Mouse (Mus musculus) left cerebral cortex, postnatal 36 days (tissue): ENCODE measurements around the gene Pank1. TPM values are rescaled to one million over a fixed set of nuclear protein-coding genes. Genes with fewer than 3 reads are reported as not detected.

Source experiments
- DNase-seq, 2 experiments: peaks; one replicate each; pipeline ENCODE4 v3.0.0; 2021 to 2022; ENCODE audit warnings: low spot score in 2 of 2, mixed read lengths in 1 of 2
- intact Hi-C: fragments of 180-260 bp; cut with DNase I; formaldehyde crosslinking; loops from one replicate; pipeline ENCODE4 v1.15.1; 2025
- total RNA-seq, 2 experiments: library from RNA; stranded (reverse); gene quantifications; 2 replicates each; pipeline ENCODE4 v1.2.3; 2021

Gene Pank1
- total RNA-seq, 2 experiments from 2014 or later: 20.8 to 23.5 TPM

DNA sequence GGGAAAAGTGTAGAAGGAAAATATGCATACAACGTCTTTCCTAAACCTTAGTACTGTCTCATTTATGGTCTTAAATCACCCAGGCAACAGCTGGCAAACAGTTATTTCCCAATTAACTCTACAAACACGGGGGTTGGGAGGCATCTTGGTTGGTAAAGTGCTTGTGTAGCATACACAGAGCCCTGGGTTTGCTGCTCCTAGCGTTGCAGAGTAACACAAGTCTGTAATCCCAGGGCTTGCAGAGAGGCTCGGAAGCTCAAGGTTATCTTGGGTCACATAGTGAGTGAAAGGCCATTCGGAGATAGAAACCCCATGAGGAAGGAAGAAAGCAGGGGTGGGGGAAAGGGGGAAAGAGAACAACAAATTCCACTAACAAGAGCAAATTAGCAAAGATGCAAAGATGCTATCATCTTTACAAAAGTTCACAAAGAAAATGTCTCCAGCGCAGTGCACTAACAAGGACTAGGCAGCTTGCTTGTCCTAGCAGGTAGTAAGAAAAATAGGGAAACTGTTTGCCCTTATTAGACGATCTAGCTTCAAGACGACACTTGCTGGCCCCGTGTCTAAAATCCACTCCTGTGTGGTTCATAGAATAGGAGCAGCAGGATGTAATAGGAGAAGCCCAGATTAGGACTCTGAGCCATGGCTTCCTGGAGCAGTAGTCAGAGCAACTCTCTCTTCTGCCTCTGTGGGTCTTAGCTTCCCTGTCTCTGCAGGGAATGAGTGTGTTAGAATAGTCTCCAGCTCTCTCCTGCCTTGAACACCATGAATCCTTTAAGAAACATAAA lies 37.3 kb downstream of the Pank1 start:
- intact Hi-C loops: no loop called here
- DNase-seq: no peak

DNA sequence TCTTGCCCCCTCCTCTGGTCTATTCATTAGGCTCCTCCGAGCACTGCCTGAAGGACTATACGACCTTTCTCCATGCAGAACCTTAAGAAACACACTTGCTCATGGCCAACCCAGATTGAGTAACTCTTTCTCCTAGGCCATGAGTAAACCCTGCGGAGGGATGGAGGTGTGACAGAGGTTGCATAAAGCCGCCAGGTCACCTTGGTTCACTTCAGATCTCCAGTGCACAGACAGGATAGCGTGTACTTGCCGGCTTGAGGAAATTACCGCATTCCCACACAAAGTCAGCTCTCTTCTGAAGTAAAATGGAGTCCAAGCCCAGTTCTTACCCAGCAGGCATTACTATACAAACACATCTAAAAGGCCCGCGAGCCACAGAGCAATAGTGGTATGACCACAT lies 40.6 kb downstream of the Pank1 start:
- intact Hi-C loops: no loop called here
- no peak for DNase-seq

GRCm38 (mm10) chr19:34831702-34832101 lies 47.6 kb downstream of the Pank1 start:
- no peak for DNase-seq
- intact Hi-C loops: no loop called here

DNA sequence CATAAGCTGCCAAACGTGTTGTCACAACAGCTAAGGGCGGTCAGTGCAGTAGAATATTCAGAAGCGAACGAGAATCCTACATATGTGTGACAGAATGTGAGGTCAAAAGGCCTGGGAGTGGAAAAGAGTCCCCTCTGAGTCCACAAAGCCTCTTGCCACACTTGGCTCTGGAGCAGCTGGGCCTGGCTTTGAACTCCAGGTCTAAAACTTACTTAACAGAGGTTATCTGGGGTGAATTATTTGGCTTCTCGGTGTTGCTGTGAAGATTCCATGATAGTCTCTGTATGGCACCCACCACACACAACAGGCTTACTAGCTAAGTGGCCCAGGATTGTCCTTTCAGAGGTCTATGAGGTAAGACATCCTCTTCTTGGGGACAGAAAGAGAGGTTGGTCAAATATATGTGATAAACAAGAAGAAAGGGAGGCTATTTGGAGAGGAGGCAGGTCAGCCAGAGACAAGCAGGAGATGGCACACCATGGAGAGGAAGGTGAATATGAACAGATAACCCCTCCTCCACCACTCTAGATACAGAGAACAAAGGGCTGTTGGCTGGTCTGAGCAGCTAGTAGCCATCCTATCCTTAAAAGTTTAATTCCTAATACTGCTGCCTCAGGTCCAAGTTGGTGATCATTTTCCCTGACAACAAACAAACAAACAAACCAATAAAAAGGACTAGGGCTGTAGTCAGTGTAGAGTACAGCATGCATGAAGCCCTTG lies 51.2 kb downstream of the Pank1 start:
- intact Hi-C loops: no loop called here

GRCm38 (mm10) chr19:34827444-34827843 lies 51.8 kb downstream of the Pank1 start:
- DNase-seq: no peak
- intact Hi-C loops: no loop called here

More for the DNA sequence above, 51.2 kb downstream of the Pank1 start:
- no peak for DNase-seq

DNA sequence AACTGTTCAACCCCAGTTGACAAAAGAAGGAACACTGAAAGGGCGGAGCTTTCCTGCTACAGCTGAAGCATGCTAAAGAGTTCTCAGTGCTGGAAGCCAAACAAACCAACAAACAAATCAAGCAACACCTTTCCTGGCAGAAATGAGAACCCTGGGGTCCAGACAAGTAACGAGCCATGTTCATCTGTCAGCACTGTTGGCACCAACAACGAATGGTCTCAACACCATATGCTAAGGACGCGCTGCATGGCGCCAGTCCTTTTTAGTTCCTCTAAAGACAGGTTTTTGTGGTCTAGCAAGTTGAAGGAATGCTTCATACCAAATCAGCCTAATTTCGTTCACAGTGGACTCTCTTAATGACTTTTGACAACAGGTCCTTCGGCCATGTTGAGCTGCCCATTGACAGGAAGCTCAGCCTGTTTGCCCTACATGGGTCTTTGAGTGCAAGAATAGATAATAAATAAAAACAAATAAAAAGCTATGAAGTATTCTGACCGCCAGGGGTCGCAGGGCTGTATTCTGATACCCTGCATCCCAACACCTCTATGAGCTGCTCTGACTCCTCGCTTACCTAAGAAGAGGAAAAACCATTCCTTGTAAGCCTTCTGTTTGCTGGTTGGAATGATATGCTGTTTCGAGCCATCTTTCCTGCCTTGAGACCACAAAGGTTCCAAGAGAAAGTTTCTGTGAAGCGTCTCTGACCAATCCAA lies 53.2 kb downstream of the Pank1 start:
- intact Hi-C loops: loop anchor here (1.0 kb wide), 1 partner anchor 52 kb away; no protein-coding TSS in a partner anchor
- DNase-seq: no peak

GRCm38 (mm10) chr19:34819577-34820170 lies 59.6 kb downstream of the Pank1 start:
- DNase-seq: no peak
- intact Hi-C loops: no loop called here

GRCm38 (mm10) chr19:34815371-34815770 lies 63.9 kb downstream of the Pank1 start:
- no peak for DNase-seq
- intact Hi-C loops: no loop called here

DNA sequence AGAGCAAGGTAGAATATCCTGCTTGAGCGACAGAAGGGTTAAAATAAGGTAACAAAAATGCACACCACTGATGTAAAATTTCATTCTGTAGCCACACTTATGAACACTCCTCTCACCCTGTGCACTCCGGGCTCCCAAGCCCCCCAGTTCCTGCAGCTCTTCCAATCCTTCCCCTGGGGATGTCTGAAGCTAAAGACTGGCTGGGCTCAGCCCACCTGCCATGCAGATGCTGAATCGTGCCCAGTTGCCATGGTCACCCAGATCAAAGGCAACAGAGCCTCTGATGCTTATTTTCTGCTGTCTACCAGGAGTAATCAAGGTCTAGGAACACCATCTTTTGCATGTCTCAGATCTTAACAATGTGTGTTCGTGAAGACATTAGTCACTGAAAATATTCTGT lies 64.6 kb downstream of the Pank1 start:
- intact Hi-C loops: no loop called here
- DNase-seq: no peak

DNA sequence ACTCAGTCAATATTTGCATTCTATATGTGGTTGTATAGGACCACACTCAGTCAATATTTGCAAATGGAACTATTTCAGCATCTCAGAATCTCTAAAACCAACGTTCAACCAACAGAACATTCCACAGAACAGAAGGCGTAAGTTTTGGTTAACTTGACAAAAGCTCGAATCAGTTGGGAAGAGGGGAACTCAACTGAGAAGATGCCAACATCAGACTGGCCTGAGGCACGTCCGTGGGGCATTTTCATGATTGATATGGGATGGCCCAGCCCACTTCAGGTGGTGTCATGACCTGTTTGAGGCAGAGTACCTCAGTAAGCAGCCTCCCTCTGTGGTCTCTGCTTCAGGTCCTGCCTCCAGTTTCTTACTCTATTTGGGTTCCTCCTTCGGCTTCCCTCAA lies 65.3 kb downstream of the Pank1 start:
- DNase-seq: no peak
- intact Hi-C loops: no loop called here

GRCm38 (mm10) chr19:34813533-34813932 lies 65.7 kb downstream of the Pank1 start:
- no peak for DNase-seq
- intact Hi-C loops: no loop called here

DNA sequence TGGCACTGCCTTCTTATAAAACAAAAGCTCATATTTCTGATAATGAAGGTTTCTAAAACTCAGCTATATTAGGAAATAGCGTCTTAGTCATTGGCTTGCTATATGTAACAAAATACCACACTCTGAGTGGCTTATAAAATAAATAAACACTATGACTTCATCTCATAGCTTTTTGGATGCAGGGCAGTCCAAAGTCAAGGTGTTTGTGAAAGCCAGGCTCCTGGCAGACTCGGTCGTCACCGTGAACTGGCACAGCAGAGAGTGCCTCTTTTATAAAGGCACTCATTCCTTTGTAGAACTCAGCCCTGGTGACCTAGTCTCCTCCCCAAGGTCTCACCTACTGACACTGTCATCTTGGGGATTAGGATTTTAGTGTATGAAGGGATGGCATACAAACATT lies 66.5 kb downstream of the Pank1 start:
- no peak for DNase-seq
- intact Hi-C loops: no loop called here

DNA sequence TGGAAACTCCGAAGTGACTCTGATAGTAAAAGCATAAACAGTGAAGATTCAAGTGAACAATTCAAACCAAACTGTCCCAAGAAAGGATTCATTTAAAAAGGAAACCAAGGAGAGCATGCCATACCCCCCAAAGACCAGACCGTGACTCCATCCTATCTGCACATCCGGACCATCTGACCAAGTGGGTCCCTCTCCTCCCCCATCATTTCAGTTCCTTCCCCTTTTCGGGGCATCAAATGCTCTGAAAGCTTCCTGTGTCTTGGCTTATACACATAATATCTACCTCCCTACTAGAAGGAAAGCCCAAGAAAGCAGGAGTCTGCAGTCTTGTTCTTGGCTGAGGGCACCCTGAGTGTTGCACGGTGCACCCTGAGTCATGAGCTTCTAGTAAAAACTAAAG lies 72.1 kb downstream of the Pank1 start:
- intact Hi-C loops: no loop called here
- no peak for DNase-seq

DNA sequence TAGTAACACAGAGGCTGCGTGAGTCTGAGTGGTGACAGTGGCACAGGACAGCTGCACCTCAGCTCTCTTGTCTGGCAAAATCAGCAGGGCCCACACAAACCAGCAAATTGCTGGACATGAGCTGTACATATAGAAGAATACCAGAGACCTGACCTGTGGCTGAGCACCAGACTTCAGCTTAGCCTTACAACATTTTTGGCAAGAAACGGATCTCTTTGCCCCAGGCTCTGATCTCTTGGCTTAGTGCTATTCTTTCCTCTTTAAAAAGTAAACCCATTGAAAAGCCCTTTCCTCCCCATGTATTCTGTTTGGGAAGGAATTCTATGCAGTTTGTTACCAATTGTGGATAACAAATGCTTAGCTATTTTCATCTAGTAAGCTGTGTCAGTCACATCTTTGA lies 74.2 kb downstream of the Pank1 start:
- intact Hi-C loops: no loop called here
- no peak for DNase-seq

DNA sequence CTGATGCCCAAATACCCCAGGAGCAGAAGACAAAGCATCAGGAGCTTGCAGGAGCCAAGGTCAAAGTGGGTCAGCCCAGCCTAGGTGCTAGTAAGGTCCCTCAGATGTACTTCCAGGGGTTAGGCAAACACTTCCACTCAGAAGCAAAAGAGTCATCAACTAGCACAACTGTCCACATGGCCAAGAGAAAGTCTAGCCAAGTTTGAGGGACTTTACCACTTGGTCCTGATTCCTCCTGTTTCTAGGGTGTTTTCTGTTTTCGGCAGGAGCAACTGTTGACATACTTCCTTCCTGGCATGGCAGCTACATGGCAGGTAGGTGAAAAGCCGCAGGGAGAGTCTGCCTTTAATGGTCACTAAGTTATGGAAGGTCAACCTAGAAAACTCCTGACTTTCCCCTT lies 74.7 kb downstream of the Pank1 start:
- DNase-seq: no peak
- intact Hi-C loops: no loop called here

GRCm38 (mm10) chr19:34803396-34803795 lies 75.9 kb downstream of the Pank1 start:
- DNase-seq: no peak
- intact Hi-C loops: no loop called here

DNA sequence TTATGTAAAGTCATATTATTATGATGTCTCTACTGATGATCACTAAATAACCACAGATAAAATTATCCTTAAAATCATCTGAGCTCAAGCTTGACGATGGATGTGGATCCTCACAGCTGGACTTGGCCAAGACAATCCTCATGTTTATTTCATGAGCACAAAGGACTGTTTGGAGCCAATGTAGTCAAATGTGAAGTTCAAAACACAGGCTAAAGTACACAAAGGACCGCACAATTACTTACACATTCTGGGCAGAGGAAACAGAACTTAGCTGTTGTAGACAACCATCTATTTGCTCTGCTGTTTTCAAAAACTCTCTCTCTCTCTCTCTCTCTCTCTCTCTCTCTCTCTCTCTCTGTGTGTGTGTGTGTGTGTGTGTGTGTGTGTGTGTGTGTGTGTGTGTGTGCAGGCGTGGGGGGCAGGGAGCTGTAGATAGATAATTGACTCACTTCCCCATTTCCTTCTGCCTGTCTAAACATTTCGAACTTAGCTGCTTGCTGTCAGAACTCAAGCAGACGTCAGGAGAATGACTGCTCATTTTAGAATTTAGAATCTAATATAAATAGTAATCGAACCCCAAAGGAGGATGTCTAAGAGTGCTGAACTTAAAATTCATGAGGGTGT lies 79.5 kb downstream of the Pank1 start:
- DNase-seq: no peak

DNA sequence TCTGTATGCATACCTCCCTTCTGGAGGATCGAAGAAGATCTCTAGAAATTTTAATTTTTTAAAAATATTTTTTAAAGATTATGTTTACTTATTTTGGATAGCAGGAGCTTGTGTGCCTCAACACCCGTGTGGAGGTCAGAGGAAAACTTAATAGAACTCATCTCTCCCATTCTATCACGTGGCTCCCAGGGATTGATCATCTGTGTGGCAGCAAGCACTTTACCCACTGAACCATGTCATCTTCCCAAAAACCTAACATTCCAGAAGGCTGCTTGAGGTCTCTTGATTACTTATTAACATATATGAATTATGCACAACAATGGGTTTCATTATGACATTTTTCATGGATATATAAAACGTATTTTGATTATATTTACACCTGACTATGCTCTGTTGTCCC lies 82.9 kb downstream of the Pank1 start:
- intact Hi-C loops: no loop called here
- DNase-seq: no peak

More for the DNA sequence above, 79.5 kb downstream of the Pank1 start:
- intact Hi-C loops: no loop called here

- no peak for DNase-seq
- intact Hi-C loops: no loop called here
Observed at GRCm38 (mm10) chr19:34782491-34782890, 96.8 kb downstream of the Pank1 start.

DNA sequence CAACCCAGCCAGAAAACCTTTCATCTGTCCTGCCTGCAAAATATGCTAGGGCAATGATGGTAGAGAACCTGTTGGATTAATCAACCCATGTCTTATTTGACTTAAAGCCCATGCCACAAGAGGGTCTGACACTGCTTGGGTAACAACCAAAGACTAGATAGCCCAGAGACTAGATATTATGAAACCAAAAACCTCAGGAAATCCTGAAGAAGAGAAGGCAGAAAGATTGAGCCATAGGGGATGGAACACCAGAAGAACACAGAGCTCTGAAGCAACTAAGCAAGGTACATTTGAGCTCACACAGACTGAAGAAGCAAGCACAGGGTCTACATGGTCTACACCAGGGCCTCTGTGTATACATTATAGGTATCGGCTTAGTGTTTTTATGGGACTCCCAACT lies 100.3 kb downstream of the Pank1 start:
- intact Hi-C loops: loop anchor here (10.0 kb wide), 1 partner anchor 444 kb away; no protein-coding TSS in a partner anchor
- DNase-seq: no peak
